In the genomic region with DNA sequence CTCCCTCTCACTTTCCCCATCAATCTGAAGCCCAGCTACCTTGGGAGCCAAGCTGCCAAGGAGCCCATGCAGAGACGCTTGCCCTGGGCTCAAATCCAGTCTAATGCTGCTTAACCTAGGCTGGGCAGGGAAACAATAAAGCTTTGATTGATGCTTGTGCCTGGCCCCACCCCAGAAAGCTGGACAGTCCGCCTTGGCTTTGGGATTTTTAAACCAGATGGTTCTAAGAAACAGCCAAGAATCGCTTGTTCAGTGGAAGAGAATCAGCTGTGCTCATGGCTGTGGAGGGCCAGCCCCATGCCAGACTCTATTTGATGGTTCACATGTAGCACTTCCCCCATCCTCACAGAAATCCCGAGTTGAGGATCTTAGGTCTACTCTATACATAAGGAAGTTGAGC, we compare ENCODE assay signal across 9 mouse cellular contexts. TPM values are rescaled to one million over a fixed set of nuclear protein-coding genes. Genes with fewer than 3 reads are reported as not detected.
DNase-seq lines count a peak whose midpoint lies in the region; ATAC-seq and TF ChIP-seq lines count a peak whose summit lies in the region.
"Had no signal": no experiment of that assay in that cellular context is flagged by ENCODE, and none has a peak within 500 bp of the region (broad histone marks: within the 10 kb centered on the region; RNA-seq: fewer than 3 reads in every experiment).

No protein-coding gene starts in this region.

- peak; percentile 82 for ATAC-seq in hindbrain, postnatal 0 days
- ATAC-seq in hindbrain, embryonic 12.5 days (ENCODE audit: low FRiP score): no peak

- WGBS in hindbrain, postnatal 0 days: 28% methylated on average over 4 of the region's 4 CpGs
- WGBS in hindbrain, embryonic 12.5 days: 58% methylated on average over 4 of the region's 4 CpGs

- no peaks in the 10 kb centered on the region for H3K27me3 ChIP-seq in hindbrain, postnatal 0 days (ENCODE audit: insufficient read depth, low read length)
- H3K27me3 ChIP-seq in hindbrain, embryonic 12.5 days: no peaks in the 10 kb centered on the region
- H3K27me3 ChIP-seq: megakaryocyte, embryonic 14.5 days had no signal

- H3K36me3 ChIP-seq in hindbrain, postnatal 0 days (ENCODE audit: insufficient read depth, low read length): no peaks in the 10 kb centered on the region
- H3K36me3 ChIP-seq in hindbrain, embryonic 12.5 days: no peaks in the 10 kb centered on the region

- no peak for TF ChIP-seq CTCF in hindbrain, postnatal 0 days (IDR thresholded peaks at IDR 0.05; ENCODE audit: low read depth)
- TF ChIP-seq CTCF in layer of hippocampus, adult 2 months (conservative IDR thresholded peaks at IDR 0.05): no peak

- no peak overlapping the region for H3K4me2 ChIP-seq in hindbrain, postnatal 0 days (ENCODE audit: low read depth, low read length)
- H3K4me2 ChIP-seq in hindbrain, embryonic 12.5 days (replicated peaks): no peak overlapping the region

- no peak overlapping the region for H3K27ac ChIP-seq in hindbrain, postnatal 0 days
- H3K27ac ChIP-seq in hindbrain, embryonic 12.5 days: no peak overlapping the region
- no peak overlapping the region for H3K27ac ChIP-seq in layer of hippocampus, adult 2 months

- peak; percentile 79 for DNase-seq in hindbrain, postnatal 0 days (ENCODE audit: low spot score)
- peak; percentile 59 for DNase-seq in NIH3T3 (ENCODE audit: low read depth)
- DNase-seq in cerebellum, adult 9-10 months: peak; percentile 54
- DNase-seq in heart, postnatal 25 days (ENCODE audit: low spot score): peak; percentile 22
- no peak for DNase-seq in left cerebral cortex, adult 11 months (ENCODE audit: low spot score)
- no peak for DNase-seq in spleen, postnatal 4 days (ENCODE audit: low spot score in 2 of 2)
- DNase-seq in layer of hippocampus, adult 2 months (ENCODE audit: low spot score in 2 of 2): no peak

- intact Hi-C loops in heart, postnatal 25 days (cut with DNase I): no loop called here

- no peaks in the 10 kb centered on the region for H3K9me3 ChIP-seq in hindbrain, postnatal 0 days (ENCODE audit: low read length)
- H3K9me3 ChIP-seq in hindbrain, embryonic 12.5 days (replicated peaks): no peaks in the 10 kb centered on the region
- H3K9me3 ChIP-seq: megakaryocyte, embryonic 14.5 days had no signal

- no peaks in the 10 kb centered on the region; the same call in 1 of the 2 replicates for H3K4me1 ChIP-seq in hindbrain, postnatal 0 days (ENCODE audit: insufficient read depth, low read length)
- H3K4me1 ChIP-seq in hindbrain, embryonic 12.5 days: no peaks in the 10 kb centered on the region

- no peak overlapping the region for H3K9ac ChIP-seq in hindbrain, postnatal 0 days (replicated peaks; ENCODE audit: low read length)
- H3K9ac ChIP-seq in hindbrain, embryonic 12.5 days: no peak overlapping the region

- no peak overlapping the region for H3K4me3 ChIP-seq in hindbrain, postnatal 0 days (ENCODE audit: low read length)
- H3K4me3 ChIP-seq in hindbrain, embryonic 12.5 days: no peak overlapping the region
- no peak overlapping the region for H3K4me3 ChIP-seq in layer of hippocampus, adult 2 months
- H3K4me3 ChIP-seq: megakaryocyte, embryonic 14.5 days had no signal

RNA-seq across cellular contexts. Expression of gene Dnajc15, which starts 60.0 kb away (rescaled TPM):
- total RNA-seq in hindbrain, postnatal 0 days (2014; rRNA removed): 10.6 and 12.9 TPM in 2 replicates
- polyA plus RNA-seq in hindbrain, postnatal 0 days (2015; fragmentation: Nextera tagmentation; extraction: Ambion mirVana): 93.9 and 98.8 TPM in 2 replicates
- polyA plus RNA-seq in hindbrain, embryonic 12.5 days (2016; fragmentation: Nextera tagmentation; extraction: Ambion mirVana): 70.2 and 75.4 TPM in 2 replicates
- 100 to 1,000 TPM; 277 to 290 TPM for total RNA-seq in heart, postnatal 25 days (2021)
- total RNA-seq in layer of hippocampus, adult 2 months (2021): 10 to 100 TPM; 60.2 to 68.3 TPM

Comparison
In these comparisons a context has a peak if more than half of its experiments do, and no peak if none do; other contexts are left out.
1. DNase-seq: peak in hindbrain, postnatal 0 days (single experiment), NIH3T3 (single experiment), cerebellum, adult 9-10 months (single experiment) and heart, postnatal 25 days (single experiment); none in left cerebral cortex, adult 11 months (single experiment), spleen, postnatal 4 days (0 of 2) and layer of hippocampus, adult 2 months (0 of 2).
2. RNA of gene Dnajc15, which starts 60.0 kb away (total RNA-seq): 277 to 290 TPM in heart, postnatal 25 days; 60.2 to 68.3 TPM in layer of hippocampus, adult 2 months and 10.6 to 12.9 TPM in hindbrain, postnatal 0 days; every median in the first group is over 4 times any median in the second.